In the genomic region with DNA sequence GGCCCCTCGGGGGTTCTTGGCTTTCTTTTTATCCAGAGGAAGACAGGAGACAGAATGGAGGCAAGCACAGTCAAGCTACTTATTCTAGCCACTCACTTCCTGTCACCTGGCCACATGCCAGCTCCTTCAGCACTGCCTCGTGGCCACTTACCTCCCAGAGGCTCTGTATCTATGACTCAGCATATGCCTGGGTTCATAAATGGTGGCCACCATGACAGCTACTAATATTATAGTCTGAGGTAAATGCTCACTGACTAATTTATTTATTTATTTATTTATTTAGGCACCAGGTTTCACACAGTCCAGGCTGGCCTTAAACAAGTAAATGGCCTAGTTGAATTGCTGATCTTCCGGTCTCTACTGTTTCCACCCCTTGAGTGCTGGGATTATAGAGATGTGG, we compare ENCODE assay signal across 8 mouse cellular contexts. TPM values are rescaled to one million over a fixed set of nuclear protein-coding genes. Genes with fewer than 3 reads are reported as not detected.
A peak's percentile ranks its signal among the peaks of the same experiment; 100 is the strongest.
DNase-seq lines count a peak whose midpoint lies in the region; ATAC-seq lines count a peak whose summit lies in the region.

No protein-coding gene starts in this region.

- no peaks in the 10 kb centered on the region for H3K27me3 ChIP-seq in forebrain, embryonic 16.5 days (replicated peaks; ENCODE audit: control insufficient read depth, insufficient read depth, low read length)
- H3K27me3 ChIP-seq in forebrain, embryonic 12.5 days = no peaks in the 10 kb centered on the region

- H3K4me3 ChIP-seq in forebrain, embryonic 16.5 days (replicated peaks; ENCODE audit: low read length) = no peak overlapping the region
- no peak overlapping the region for H3K4me3 ChIP-seq in forebrain, embryonic 12.5 days (replicated peaks)

- H3K9ac ChIP-seq in forebrain, embryonic 16.5 days (replicated peaks; ENCODE audit: low read depth, low read length) = no peak overlapping the region
- H3K9ac ChIP-seq in forebrain, embryonic 12.5 days = no peak overlapping the region

- H3K9me3 ChIP-seq in forebrain, embryonic 16.5 days (ENCODE audit: control insufficient read depth, low read length) = no peaks in the 10 kb centered on the region
- no peaks in the 10 kb centered on the region for H3K9me3 ChIP-seq in forebrain, embryonic 12.5 days

- ATAC-seq in forebrain, embryonic 16.5 days = peak; percentile 28; the same call in 1 of the 2 replicates
- no peak for ATAC-seq in forebrain, embryonic 12.5 days (ENCODE audit: low FRiP score)
- ATAC-seq in hematopoietic stem cell, adult 5-6 weeks (replicated peaks in 1 of 2; ENCODE audit: insufficient read depth in 1 of 2, low FRiP score in 2 of 2, low TSS enrichment in 1 of 2, low read depth in 1 of 2, poor library complexity in 2 of 2, severe bottlenecking in 2 of 2) = peak; percentile 50 to 77
- ATAC-seq in megakaryocyte progenitor cell, adult 5-6 weeks (replicated peaks; ENCODE audit: poor library complexity) = peak; percentile 79

- H3K36me3 ChIP-seq in forebrain, embryonic 16.5 days (ENCODE audit: control insufficient read depth, insufficient read depth) = peaks cover 33% of the 10 kb centered on the region
- peaks cover 56% of the 10 kb centered on the region for H3K36me3 ChIP-seq in forebrain, embryonic 12.5 days (replicated peaks)

- H3K27ac ChIP-seq in forebrain, embryonic 16.5 days (ENCODE audit: low read length) = no peak overlapping the region
- H3K27ac ChIP-seq in forebrain, embryonic 12.5 days = no peak overlapping the region

- no peaks in the 10 kb centered on the region for H3K4me1 ChIP-seq in forebrain, embryonic 16.5 days (replicated peaks; ENCODE audit: control insufficient read depth, insufficient read depth, low read length)
- no peaks in the 10 kb centered on the region for H3K4me1 ChIP-seq in forebrain, embryonic 12.5 days

- WGBS in forebrain, embryonic 16.5 days = 58% methylated on average over 3 of the region's 3 CpGs
- 82% methylated on average over 3 of the region's 3 CpGs for WGBS in forebrain, embryonic 12.5 days

- H3K4me2 ChIP-seq in forebrain, embryonic 16.5 days (ENCODE audit: low read length) = no peak overlapping the region
- no peak overlapping the region for H3K4me2 ChIP-seq in forebrain, embryonic 12.5 days

- DNase-seq in right cerebral cortex, postnatal 4 days = peak; percentile 24
- DNase-seq in right cerebral cortex, postnatal 25 days = no peak
- no peak for DNase-seq in urinary bladder, postnatal 25 days (ENCODE audit: low spot score)
- no peak for DNase-seq in thymus, postnatal 14 days

RNA-seq across cellular contexts. Expression of gene Lancl1, which starts 35.0 kb away (rescaled TPM):
- 198 and 201 TPM in 2 replicates for polyA plus RNA-seq in forebrain, embryonic 16.5 days (2015; fragmentation: Nextera tagmentation; extraction: Ambion mirVana)
- polyA plus RNA-seq in forebrain, embryonic 12.5 days (2016; fragmentation: Nextera tagmentation; extraction: Ambion mirVana) = 90.5 and 92.2 TPM in 2 replicates
- 56.5 and 63.8 TPM in 2 replicates for total RNA-seq in hematopoietic stem cell, adult 5-6 weeks (2017)
- total RNA-seq in megakaryocyte progenitor cell, adult 5-6 weeks (2015) = 49.9 and 50.4 TPM in 2 replicates
- total RNA-seq in megakaryocyte progenitor cell, adult 5-6 weeks (2017) = 29.6 and 38.9 TPM in 2 replicates

RNA-seq across cellular contexts. Expression of gene Myl1, which starts 58.5 kb away (rescaled TPM):
- 0.38 and 2.5 TPM in 2 replicates for polyA plus RNA-seq in forebrain, embryonic 16.5 days (2015; fragmentation: Nextera tagmentation; extraction: Ambion mirVana)
- polyA plus RNA-seq in forebrain, embryonic 12.5 days (2016; fragmentation: Nextera tagmentation; extraction: Ambion mirVana) = 0.37 and 2.7 TPM in 2 replicates
- total RNA-seq in hematopoietic stem cell, adult 5-6 weeks (2017) = not detected in 2 replicates
- not detected in 2 replicates for total RNA-seq in megakaryocyte progenitor cell, adult 5-6 weeks (2015)
- total RNA-seq in megakaryocyte progenitor cell, adult 5-6 weeks (2017) = not detected in 2 replicates
